Mouse (Mus musculus) activated CD4-positive, CD25-positive, alpha-beta regulatory T cell (primary cell): ENCODE measurements around the gene Syt14. TPM values are rescaled to one million over a fixed set of nuclear protein-coding genes. Genes with fewer than 3 reads are reported as not detected.

Source experiments
- polyA plus RNA-seq, 2 experiments: library from polyadenylated mRNA; unstranded; fragments of 100-300 nt; shearing (Covaris generic); gene quantifications; one replicate each; pipeline ENCODE4 v1.2.1; 2017

Syt14 gene
- polyA plus RNA-seq = 1 to 10 TPM in 1 of 2 experiments, under 1 TPM in 1; 0.39 to 1.0 TPM

GRCm38 (mm10) chr1:193035371-193036238 is at the start of gene Syt14:
TSS of gene Syt14 (minus strand) at chr1:193035775.

DNA sequence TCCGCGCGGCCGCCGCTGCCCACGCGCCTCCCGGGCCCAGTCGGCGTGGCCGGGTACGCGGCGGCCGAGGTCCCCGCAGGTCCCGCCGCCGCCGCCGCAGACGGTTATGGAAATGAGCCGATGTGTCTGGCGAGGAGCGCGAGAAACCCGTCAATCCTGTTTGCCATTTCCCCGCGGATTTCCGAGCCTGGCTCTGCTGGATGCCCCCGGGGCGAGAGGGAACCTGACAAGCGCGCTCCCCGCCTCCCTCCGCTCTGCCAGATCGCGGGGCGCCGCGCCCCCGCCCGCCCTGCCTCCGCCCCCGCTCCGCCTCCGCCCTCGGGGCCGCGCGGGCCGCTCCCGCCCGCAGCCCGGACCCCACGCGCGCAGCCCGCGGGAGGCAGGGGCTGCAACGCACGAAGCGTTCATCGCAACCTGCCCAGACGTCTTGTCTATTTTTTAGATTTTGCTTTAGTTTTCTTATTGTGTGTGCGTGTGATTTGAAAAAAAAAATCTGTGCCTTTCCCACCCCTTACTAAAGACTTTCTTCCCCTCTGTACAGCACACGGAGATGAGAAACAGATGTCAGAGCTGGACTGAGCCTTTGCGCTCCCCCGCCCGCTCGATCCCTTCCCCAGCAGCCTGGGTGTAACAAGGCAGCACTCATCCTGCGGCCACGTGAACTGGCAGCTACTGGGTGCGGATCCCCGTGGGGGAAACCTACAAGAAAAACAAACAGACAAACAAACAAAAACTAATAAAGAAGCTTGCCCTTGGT is 179.9 kb downstream of the Syt14 start, which contains the start of gene Sertad4:
Gene Sertad4 (minus strand): TSS at position 283 of the 757 bp plus-strand sequence.

Other genes starting within 250 kb of the Syt14 start
- gene Sertad4, start 180.0 kb downstream of the Syt14 start, polyA plus RNA-seq = under 1 TPM in 1 of 2 experiments, not detected in 1; 0.18 TPM
- 1 to 10 TPM; 5.4 to 7.0 TPM for gene Diexf, start 94.5 kb upstream of the Syt14 start, polyA plus RNA-seq
- gene Irf6, start 117.3 kb upstream of the Syt14 start, polyA plus RNA-seq = 10 to 100 TPM; 11.9 to 12.6 TPM
- gene A130010J15Rik, start 132.3 kb upstream of the Syt14 start, polyA plus RNA-seq = 1 to 10 TPM; 7.8 to 8.3 TPM
- 100 to 1,000 TPM; 469 to 512 TPM for gene Traf3ip3, start 165.9 kb upstream of the Syt14 start, polyA plus RNA-seq
- 10 to 100 TPM; 10.1 to 15.0 TPM for gene Lamb3, start 171.9 kb upstream of the Syt14 start, polyA plus RNA-seq
- gene Hsd11b1, start 228.3 kb upstream of the Syt14 start, polyA plus RNA-seq = 100 to 1,000 TPM; 112 to 243 TPM
- 1 to 10 TPM; 2.1 to 9.5 TPM for gene G0s2, start 237.4 kb upstream of the Syt14 start, polyA plus RNA-seq